Mouse (Mus musculus) MEL (cell line): Measurements from ENCODE around the gene Gm9945. TPM values are rescaled to one million over a fixed set of nuclear protein-coding genes. Genes with fewer than 3 reads are reported as not detected.

Source experiments
- DNase-seq: peaks from one replicate; pipeline ENCODE4 v3.0.0; 2011; ENCODE audit warnings: low read depth, low spot score
- H3K27ac ChIP-seq: 2 replicates; pipeline ENCODE4 v1.5.1; 2012; ENCODE audit warnings: low read depth, mild to moderate bottlenecking, control low read depth, low read length, moderate library complexity; ENCODE audit not compliant: control insufficient read depth
- H3K27me3 ChIP-seq, 2 experiments: fragments of 150-350 bp in 1 of 2; sonication (generic) in 1 of 2; 2 replicates each; pipeline ENCODE4 v1.6.1; 2012; ENCODE audit warnings: low read length in 2 of 2, mild to moderate bottlenecking in 2 of 2, improper control_type of control experiment in 1 of 2, moderate library complexity in 1 of 2; ENCODE audit not compliant: insufficient read depth in 2 of 2, control insufficient read depth in 1 of 2
- H3K36me3 ChIP-seq, 2 experiments: 2 replicates each; pipeline ENCODE4 v1.6.1; 2012 to 2014; ENCODE audit warnings: low read length in 2 of 2, improper control_type of control experiment in 1 of 2, inconsistent platforms in 1 of 2, mild to moderate bottlenecking in 1 of 2; ENCODE audit not compliant: insufficient read depth in 2 of 2, control insufficient read depth in 1 of 2
- H3K4me1 ChIP-seq, 2 experiments: fragments of 150-350 bp in 1 of 2; sonication (generic) in 1 of 2; 2 replicates each; pipeline ENCODE4 v1.6.1; 2012; ENCODE audit warnings: low read length in 2 of 2, improper control_type of control experiment in 1 of 2, mild to moderate bottlenecking in 1 of 2; ENCODE audit not compliant: insufficient read depth in 2 of 2, control insufficient read depth in 1 of 2
- H3K4me3 ChIP-seq, 2 experiments: fragments of 150-350 bp in 1 of 2; sonication (generic) in 1 of 2; 2 replicates each; pipeline ENCODE4 v1.5.1; 2012; ENCODE audit warnings: low read depth in 2 of 2, low read length in 2 of 2, mild to moderate bottlenecking in 2 of 2, moderate library complexity in 2 of 2, control low read depth in 1 of 2, improper control_type of control experiment in 1 of 2; ENCODE audit not compliant: control insufficient read depth in 1 of 2, insufficient read depth in 1 of 2
- H3K79me2 ChIP-seq: 2 replicates; pipeline ENCODE4 v1.6.1; 2012; ENCODE audit warnings: mild to moderate bottlenecking, low read length, moderate library complexity; ENCODE audit not compliant: control insufficient read depth, poor library complexity, insufficient read depth
- H3K9ac ChIP-seq: 2 replicates; pipeline ENCODE4 v1.6.1; 2012; ENCODE audit warnings: low read depth, mild to moderate bottlenecking, control low read depth, low read length, moderate library complexity; ENCODE audit not compliant: control insufficient read depth, poor library complexity, severe bottlenecking
- H3K9me3 ChIP-seq: fragments of 150-350 bp; sonication (generic); replicated peaks from 2 replicates; pipeline ENCODE4 v1.6.1; 2012; ENCODE audit warnings: mild to moderate bottlenecking, low read length, improper control_type of control experiment, moderate library complexity; ENCODE audit not compliant: insufficient read depth
- BHLHE40 ChIP-seq: IDR thresholded peaks from 2 replicates; pipeline ENCODE4 v1.6.1; 2012; ENCODE audit warnings: low read depth, mild to moderate bottlenecking, inconsistent platforms, low read length, improper control_type of control experiment, borderline replicate concordance
- CTCF ChIP-seq, 3 experiments: IDR thresholded peaks in 2 of 3; conservative IDR thresholded peaks in 1 of 3; 2 replicates each; pipeline ENCODE4 v1.5.1; 2011 to 2012; ENCODE audit warnings: low read length in 3 of 3, low read depth in 2 of 3, mild to moderate bottlenecking in 2 of 3, improper control_type of control experiment in 1 of 3, inconsistent platforms in 1 of 3, mixed read lengths in 1 of 3, moderate library complexity in 1 of 3; ENCODE audit not compliant: control insufficient read depth in 1 of 3, insufficient read depth in 1 of 3, poor library complexity in 1 of 3, severe bottlenecking in 1 of 3
- ELF1 ChIP-seq: IDR thresholded peaks from 2 replicates; pipeline ENCODE4 v1.6.1; 2014; ENCODE audit warnings: low read depth, mild to moderate bottlenecking, inconsistent platforms, low read length, improper control_type of control experiment, moderate library complexity
- GABPA ChIP-seq: IDR thresholded peaks from 2 replicates; pipeline ENCODE4 v1.6.1; 2012; ENCODE audit warnings: low read depth, mild to moderate bottlenecking, inconsistent platforms, low read length, improper control_type of control experiment, moderate library complexity
- GATA1 ChIP-seq: IDR thresholded peaks from 2 replicates; pipeline ENCODE4 v1.6.1; 2011; ENCODE audit warnings: low read depth, low read length, improper control_type of control experiment
- MAFK ChIP-seq: IDR thresholded peaks from 2 replicates; pipeline ENCODE4 v1.6.1; 2011; ENCODE audit warnings: low read depth, mild to moderate bottlenecking, low read length, improper control_type of control experiment, borderline replicate concordance
- MEF2A ChIP-seq: IDR thresholded peaks from 2 replicates; pipeline ENCODE4 v1.6.1; 2014; ENCODE audit warnings: low read depth, mild to moderate bottlenecking, inconsistent platforms, low read length, improper control_type of control experiment; ENCODE audit not compliant: poor library complexity, insufficient replicate concordance, severe bottlenecking; ENCODE audit errors: extremely low read depth
- MXI1 ChIP-seq: IDR thresholded peaks from 2 replicates; pipeline ENCODE4 v1.6.1; 2011; ENCODE audit warnings: mild to moderate bottlenecking, low read depth, low read length, improper control_type of control experiment
- MYB ChIP-seq: IDR thresholded peaks from 2 replicates; pipeline ENCODE4 v1.6.1; 2011; ENCODE audit warnings: mild to moderate bottlenecking, low read depth, low read length, improper control_type of control experiment
- MYC ChIP-seq: IDR thresholded peaks from 2 replicates; pipeline ENCODE4 v1.6.1; 2011; ENCODE audit warnings: low read depth, mild to moderate bottlenecking, low read length, improper control_type of control experiment, moderate library complexity
- NELFE ChIP-seq: IDR thresholded peaks from 2 replicates; pipeline ENCODE4 v1.6.1; 2011; ENCODE audit warnings: low read depth, low read length, improper control_type of control experiment
- POLR2AphosphoS2 ChIP-seq: IDR thresholded peaks from 2 replicates; pipeline ENCODE4 v1.6.1; 2011; ENCODE audit warnings: low read length, improper control_type of control experiment
- POLR2AphosphoS5 ChIP-seq: IDR thresholded peaks from 2 replicates; pipeline ENCODE4 v1.6.1; 2012; ENCODE audit warnings: low read depth, borderline replicate concordance, mild to moderate bottlenecking, inconsistent platforms, low read length, moderate library complexity, mixed read lengths
- RCOR1 ChIP-seq: IDR thresholded peaks from 2 replicates; pipeline ENCODE4 v1.6.1; 2012; ENCODE audit warnings: low read depth, mild to moderate bottlenecking, inconsistent platforms, low read length, improper control_type of control experiment
- SMC3 ChIP-seq: IDR thresholded peaks from 2 replicates; pipeline ENCODE4 v1.6.1; 2011; ENCODE audit warnings: low read depth, low read length, improper control_type of control experiment
- TAL1 ChIP-seq: IDR thresholded peaks from 2 replicates; pipeline ENCODE4 v1.6.1; 2012; ENCODE audit warnings: mild to moderate bottlenecking, inconsistent platforms, low read length, moderate library complexity, mixed read lengths
- TBP ChIP-seq: IDR thresholded peaks from 2 replicates; pipeline ENCODE4 v1.8.0; 2011; ENCODE audit warnings: low read depth, low read length, improper control_type of control experiment
- TCF12 ChIP-seq: IDR thresholded peaks from 2 replicates; pipeline ENCODE4 v1.6.1; 2014; ENCODE audit warnings: low read depth, mild to moderate bottlenecking, inconsistent platforms, low read length, improper control_type of control experiment, moderate library complexity
- UBTF ChIP-seq: IDR thresholded peaks from 2 replicates; pipeline ENCODE4 v1.6.1; 2012; ENCODE audit warnings: low read depth, mild to moderate bottlenecking, inconsistent platforms, low read length, improper control_type of control experiment, moderate library complexity, borderline replicate concordance; ENCODE audit not compliant: insufficient read depth
- polyA plus RNA-seq, 2 experiments: library from polyadenylated mRNA; stranded (reverse) in 1 of 2; unstranded in 1 of 2; fragments of >175 nt in 1 of 2; fragments of >200 nt in 1 of 2; gene quantifications; 2 replicates each; pipeline versions ENCODE4 v1.2.1 to v1.2.4; 2012; ENCODE audit warnings: low replicate concordance in 2 of 2, low read depth in 1 of 2; ENCODE audit not compliant: insufficient read length in 2 of 2, insufficient read depth in 1 of 2, missing spikeins in 1 of 2
- total RNA-seq: library from RNA; depleted of rRNA; stranded (reverse); fragments of 300-350 nt; gene quantifications from 2 replicates; pipeline ENCODE4 v1.2.3, GENCODE M21; 2012

The Gm9945 gene
- total and polyA plus RNA-seq, 3 experiments: not detected

- peaks cover 24 to 32% of the 10 kb centered on the region in 2 experiments for H3K27me3 ChIP-seq
- no peak for TF ChIP-seq RCOR1
- TF ChIP-seq MAFK: no peak
- no peak for TF ChIP-seq GABPA
- TF ChIP-seq MYC: no peak
- TF ChIP-seq SMC3: no peak
- H3K9me3 ChIP-seq: no peaks in the 10 kb centered on the region
- no peak overlapping the region for H3K27ac ChIP-seq
- no peaks in the 10 kb centered on the region for H3K36me3 ChIP-seq
- H3K79me2 ChIP-seq: no peaks in the 10 kb centered on the region
- H3K4me1 ChIP-seq: no peaks in the 10 kb centered on the region
- DNase-seq: no peak
- H3K9ac ChIP-seq: no peak overlapping the region
- H3K4me3 ChIP-seq: no peak overlapping the region
Measured at GRCm38 (mm10) chr11:53451361-53451760, 28.6 kb upstream of the Gm9945 start.

DNA sequence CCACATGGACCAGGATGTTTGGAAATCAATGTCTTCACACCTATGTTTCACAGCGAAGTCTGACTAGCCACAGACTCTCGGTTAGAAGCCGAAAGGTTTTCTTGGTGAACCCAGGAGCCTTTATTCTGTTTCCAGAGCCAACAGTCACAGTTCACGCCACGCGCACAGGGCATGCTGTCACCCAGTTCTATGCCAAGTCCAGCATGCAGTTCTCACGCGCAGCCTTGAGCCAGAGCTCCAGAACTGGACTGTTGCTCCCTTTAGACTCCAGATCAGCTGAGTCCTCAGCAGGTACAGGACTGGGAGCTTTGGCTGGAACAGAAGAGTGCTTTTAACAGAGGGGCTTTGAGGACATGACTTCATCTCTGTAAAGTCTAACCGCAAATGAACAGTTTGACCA lies 27.6 kb upstream of the Gm9945 start:
- Histone ChIP-seq H3K36me3 (no peaks in the 10 kb centered on the region), H3K79me2 (no peaks in the 10 kb centered on the region), H3K4me1 (no peaks in the 10 kb centered on the region), H3K4me3 (no peak overlapping the region), H3K27me3 (peaks cover 31 to 36% of the 10 kb centered on the region in 2 experiments), H3K27ac (no peak overlapping the region), H3K9me3 (no peaks in the 10 kb centered on the region), H3K9ac (no peak overlapping the region)
- TF ChIP-seq MXI1 (no peak), MEF2A (no peak), POLR2AphosphoS2 (no peak), ELF1 (no peak), MYB (no peak), TBP (no peak), BHLHE40 (no peak), TAL1 (no peak), POLR2AphosphoS5 (no peak), TCF12 (no peak), MAFK (no peak), CTCF (IDR thresholded peaks at IDR 0.05 in 2 of 3, conservative IDR thresholded peaks at IDR 0.05 in 1 of 3; ENCODE audit: control insufficient read depth in 1 of 3, insufficient read depth in 1 of 3, low read depth in 2 of 3, low read length in 3 of 3, poor library complexity in 1 of 3, severe bottlenecking in 1 of 3) (no peak), GATA1 (no peak), UBTF (no peak), SMC3 (no peak), NELFE (no peak)
- DNase-seq: no peak
